11 mouse cellular contexts compared by ENCODE assay signal in the genomic region with DNA sequence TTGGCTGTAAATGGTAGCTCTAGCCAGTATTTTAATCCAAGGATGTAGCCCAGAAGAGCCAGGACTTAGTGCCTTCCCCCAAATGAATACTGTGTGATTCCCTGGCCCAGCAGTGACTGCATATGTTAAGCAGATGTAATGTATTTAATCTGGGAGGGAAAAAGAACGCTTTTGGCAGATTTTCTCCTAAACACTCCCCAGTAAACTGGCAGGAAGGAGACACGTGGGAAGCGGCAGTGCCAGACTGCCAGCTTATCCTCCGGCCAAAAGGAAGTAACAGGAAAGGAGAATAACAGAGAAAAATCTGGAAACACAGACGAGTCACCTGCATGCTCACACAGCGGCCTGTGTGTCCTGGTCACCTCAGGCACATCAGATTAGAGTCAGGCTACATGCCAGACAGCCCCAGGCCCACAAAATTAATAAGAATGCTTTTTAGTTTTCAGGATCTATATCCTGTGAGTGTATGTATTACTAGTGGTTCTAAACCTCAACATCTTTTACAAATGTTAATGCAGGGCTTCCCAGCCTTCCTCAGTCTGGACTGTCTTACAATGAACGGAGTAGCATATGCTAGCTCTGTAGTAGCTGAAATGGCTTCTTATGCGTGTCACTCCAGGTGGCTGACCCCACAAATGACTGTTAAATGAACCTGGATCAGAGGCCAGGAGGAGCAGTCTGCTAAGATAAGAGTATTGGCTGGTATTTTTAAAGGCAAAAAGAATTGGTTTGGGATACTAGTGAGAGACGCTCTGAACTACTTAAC.
DNase-seq lines count a peak whose midpoint lies in the region; ATAC-seq and TF ChIP-seq lines count a peak whose summit lies in the region.
"Had no signal": no experiment of that assay in that cellular context is flagged by ENCODE, and none has a peak within 500 bp of the region (broad histone marks: within the 10 kb centered on the region; RNA-seq: fewer than 3 reads in every experiment).

No protein-coding gene starts in this region.

- WGBS in midbrain, postnatal 0 days = 58% methylated on average over 9 of the region's 9 CpGs
- 77% methylated on average over 9 of the region's 9 CpGs for WGBS in midbrain, embryonic 14.5 days
- WGBS in forebrain, embryonic 16.5 days = 50% methylated on average over 9 of the region's 9 CpGs

- no peak overlapping the region for H3K9ac ChIP-seq in midbrain, postnatal 0 days (replicated peaks; ENCODE audit: low read length, poor library complexity, severe bottlenecking)
- H3K9ac ChIP-seq in midbrain, embryonic 14.5 days (replicated peaks; ENCODE audit: low read length) = no peak overlapping the region
- H3K9ac ChIP-seq in forebrain, embryonic 16.5 days (replicated peaks; ENCODE audit: low read depth, low read length) = no peak overlapping the region
- H3K9ac ChIP-seq: intestine, embryonic 15.5 days; neural tube, embryonic 15.5 days had no signal

- no peak for TF ChIP-seq CTCF in midbrain, postnatal 0 days (IDR thresholded peaks at IDR 0.05)

- H3K27me3 ChIP-seq in midbrain, postnatal 0 days (ENCODE audit: insufficient read depth, low read length) = no peaks in the 10 kb centered on the region
- no peaks in the 10 kb centered on the region for H3K27me3 ChIP-seq in midbrain, embryonic 14.5 days (ENCODE audit: control insufficient read depth, insufficient read depth, low read length)
- no peaks in the 10 kb centered on the region for H3K27me3 ChIP-seq in forebrain, embryonic 16.5 days (replicated peaks; ENCODE audit: control insufficient read depth, insufficient read depth, low read length)
- H3K27me3 ChIP-seq: intestine, embryonic 15.5 days; neural tube, embryonic 15.5 days had no signal

- H3K27ac ChIP-seq in midbrain, postnatal 0 days (ENCODE audit: low read depth, low read length) = no peak overlapping the region
- H3K27ac ChIP-seq in midbrain, embryonic 14.5 days (replicated peaks; ENCODE audit: low read depth, low read length) = no peak overlapping the region
- peak overlapping the region; percentile 54 for H3K27ac ChIP-seq in forebrain, embryonic 16.5 days (ENCODE audit: low read length)
- H3K27ac ChIP-seq: intestine, embryonic 15.5 days; neural tube, embryonic 15.5 days had no signal

- peak; percentile 48 for DNase-seq in midbrain, postnatal 0 days (ENCODE audit: low spot score)
- DNase-seq in midbrain, embryonic 14.5 days = no peak
- peak; percentile 37 to 44 for DNase-seq in layer of hippocampus, postnatal 36 days
- DNase-seq in lung, postnatal 10 days = no peak
- DNase-seq in lung, postnatal 36 days = no peak
- DNase-seq: adrenal gland, adult 2 months had no signal

- no peaks in the 10 kb centered on the region for H3K9me3 ChIP-seq in midbrain, postnatal 0 days (ENCODE audit: low read length)
- no peaks in the 10 kb centered on the region for H3K9me3 ChIP-seq in midbrain, embryonic 14.5 days (ENCODE audit: control insufficient read depth, low read length)
- H3K9me3 ChIP-seq in forebrain, embryonic 16.5 days (ENCODE audit: control insufficient read depth, low read length) = no peaks in the 10 kb centered on the region
- H3K9me3 ChIP-seq: G1E; intestine, embryonic 15.5 days; neural tube, embryonic 15.5 days had no signal

- 0 out of 2 replicates have a peak, but pooled peaks have one; percentile 36 for ATAC-seq in midbrain, postnatal 0 days (ENCODE audit: low FRiP score)
- no peak for ATAC-seq in midbrain, embryonic 14.5 days (ENCODE audit: low FRiP score, low TSS enrichment)
- ATAC-seq in forebrain, embryonic 16.5 days = peak; percentile 93
- no peak for ATAC-seq in activated CD4-positive, CD25-positive, alpha-beta regulatory T cell, adult 4 months
- ATAC-seq: intestine, embryonic 15.5 days had no signal

- H3K36me3 ChIP-seq in midbrain, postnatal 0 days (ENCODE audit: insufficient read depth, low read length) = no peaks in the 10 kb centered on the region
- no peaks in the 10 kb centered on the region for H3K36me3 ChIP-seq in midbrain, embryonic 14.5 days (ENCODE audit: control insufficient read depth, insufficient read depth, low read length)
- no peaks in the 10 kb centered on the region for H3K36me3 ChIP-seq in forebrain, embryonic 16.5 days (ENCODE audit: control insufficient read depth, insufficient read depth)
- H3K36me3 ChIP-seq: intestine, embryonic 15.5 days had no signal

- no peak overlapping the region for H3K4me3 ChIP-seq in midbrain, postnatal 0 days (ENCODE audit: low read depth, low read length)
- no peak overlapping the region for H3K4me3 ChIP-seq in midbrain, embryonic 14.5 days (replicated peaks; ENCODE audit: low read depth, low read length)
- no peak overlapping the region for H3K4me3 ChIP-seq in forebrain, embryonic 16.5 days (replicated peaks; ENCODE audit: low read length)
- H3K4me3 ChIP-seq: intestine, embryonic 15.5 days; neural tube, embryonic 15.5 days had no signal

- H3K4me2 ChIP-seq in midbrain, postnatal 0 days (ENCODE audit: low read depth, low read length, poor library complexity, severe bottlenecking) = no peak overlapping the region
- no peak overlapping the region for H3K4me2 ChIP-seq in midbrain, embryonic 14.5 days (ENCODE audit: low read length)
- no peak overlapping the region for H3K4me2 ChIP-seq in forebrain, embryonic 16.5 days (ENCODE audit: low read length)
- H3K4me2 ChIP-seq: intestine, embryonic 15.5 days; neural tube, embryonic 15.5 days had no signal

- no peaks in the 10 kb centered on the region for H3K4me1 ChIP-seq in midbrain, postnatal 0 days (ENCODE audit: insufficient read depth, low read length)
- no peaks in the 10 kb centered on the region for H3K4me1 ChIP-seq in midbrain, embryonic 14.5 days (ENCODE audit: control insufficient read depth, insufficient read depth, low read length)
- peaks cover 9% of the 10 kb centered on the region for H3K4me1 ChIP-seq in forebrain, embryonic 16.5 days (replicated peaks; ENCODE audit: control insufficient read depth, insufficient read depth, low read length)
- H3K4me1 ChIP-seq: intestine, embryonic 15.5 days; neural tube, embryonic 15.5 days had no signal

Comparison
In these comparisons a context has a peak if more than half of its experiments do, and no peak if none do; other contexts are left out.
1. ATAC-seq: peak in midbrain, postnatal 0 days (single experiment) and forebrain, embryonic 16.5 days (single experiment); none in midbrain, embryonic 14.5 days (single experiment) and activated CD4-positive, CD25-positive, alpha-beta regulatory T cell, adult 4 months (single experiment).
2. DNase-seq: peak in midbrain, postnatal 0 days (single experiment) and layer of hippocampus, postnatal 36 days (2 of 2); none in midbrain, embryonic 14.5 days (single experiment), lung, postnatal 10 days (single experiment) and lung, postnatal 36 days (single experiment).